Mouse (Mus musculus) liver, embryonic 13.5 days (tissue): Measurements from ENCODE around the gene Irgq. TPM values are rescaled to one million over a fixed set of nuclear protein-coding genes. Genes with fewer than 3 reads are reported as not detected.
"Not testable (repeated sequence)": the region's sequence is repeated elsewhere in the genome, so short reads cannot be mapped to it uniquely, and the experiment has no call there.

Source experiments
- ATAC-seq: fragments of 200-750 bp; cut with Nextera tagmentation; 2 replicates; pipeline ENCODE4 v1.8.0; 2017; ENCODE audit warnings: low read depth, mild to moderate bottlenecking, moderate number of reproducible peaks, moderate library complexity
- DNase-seq: peaks from one replicate; pipeline ENCODE4 v3.0.0; 2022
- H3K27ac ChIP-seq: fragments of 300-500 bp; sonication (generic); 2 replicates; pipeline ENCODE4 v1.5.1; 2015; ENCODE audit warnings: moderate library complexity, mild to moderate bottlenecking, inconsistent platforms
- H3K27me3 ChIP-seq: fragments of 300-500 bp; sonication (generic); 2 replicates; pipeline ENCODE4 v1.6.1; 2015; ENCODE audit warnings: mild to moderate bottlenecking, inconsistent platforms
- H3K36me3 ChIP-seq: fragments of 300-500 bp; sonication (generic); 2 replicates; pipeline ENCODE4 v1.6.1; 2015; ENCODE audit warnings: mild to moderate bottlenecking, inconsistent platforms
- H3K4me1 ChIP-seq: fragments of 300-500 bp; sonication (generic); replicated peaks from 2 replicates; pipeline ENCODE4 v1.6.1; 2015; ENCODE audit warnings: inconsistent platforms
- H3K4me2 ChIP-seq: fragments of 300-500 bp; sonication (generic); 2 replicates; pipeline ENCODE4 v1.6.1; 2015; ENCODE audit warnings: inconsistent platforms, mild to moderate bottlenecking, moderate library complexity
- H3K4me3 ChIP-seq: fragments of 300-500 bp; sonication (generic); replicated peaks from 2 replicates; pipeline ENCODE4 v1.5.1; 2015; ENCODE audit warnings: mild to moderate bottlenecking, inconsistent platforms
- H3K9ac ChIP-seq: fragments of 300-500 bp; sonication (generic); 2 replicates; pipeline ENCODE4 v1.6.1; 2015; ENCODE audit warnings: mild to moderate bottlenecking, inconsistent platforms
- H3K9me3 ChIP-seq: fragments of 300-500 bp; sonication (generic); replicated peaks from 2 replicates; pipeline ENCODE4 v1.6.1; 2016; ENCODE audit warnings: inconsistent platforms
- WGBS: fragments of 180-500 bp; shearing (Covaris S2); methylation state at CpG from one replicate; pipeline ENCODE4 v1.1.7; 2015; ENCODE audit not compliant: insufficient replicate concordance; 5-methylcytosine and 5-hydroxymethylcytosine counted together
- polyA plus RNA-seq: library from polyadenylated mRNA; unstranded; fragments of >200 nt; fragmentation: Nextera tagmentation; extraction: Ambion mirVana; gene quantifications from 2 replicates; pipeline ENCODE4 v1.2.1, GENCODE M21; 2015

Irgq gene
- 0.99 and 1.4 TPM in 2 replicates for polyA plus RNA-seq

GRCm38 (mm10) chr7:24530062-24530931 is at the start of gene Irgq:
Irgq (plus strand) TSS chr7:24530689.
- ATAC-seq = peak; percentile 90
- under 1% methylated on average over 44 of the region's 44 CpGs for WGBS
- Histone ChIP-seq H3K9ac (peak within 1 kb of the TSS; percentile 80), H3K27me3 (no peaks in the 10 kb centered on the region), H3K4me2 (peak within 1 kb of the TSS; percentile 95), H3K4me3 (peak within 1 kb of the TSS; percentile 68), H3K4me1 (peaks cover 32% of the 10 kb centered on the region), H3K27ac (peak within 1 kb of the TSS; percentile 76), H3K36me3 (peaks cover 20% of the 10 kb centered on the region), H3K9me3 (no peaks in the 10 kb centered on the region)
- peak; percentile 95 for DNase-seq

- Histone ChIP-seq H3K27me3 (peaks cover 72% of the 10 kb centered on the region), H3K9ac (no peak overlapping the region)
- no peak for DNase-seq
Observed at GRCm38 (mm10) chr7:24480986-24481473, 49.5 kb upstream of the Irgq start.

GRCm38 (mm10) chr7:24481474-24482207 is 48.8 kb upstream of the Irgq start, which contains the start of gene Cadm4:
Cadm4 (plus strand) TSS chr7:24482023.
- H3K9me3 ChIP-seq = 0 out of 2 replicates have a peak, but pooled peaks cover 3% of the 10 kb centered on the region
- H3K27me3 ChIP-seq = peaks cover 78% of the 10 kb centered on the region
- DNase-seq (peak; percentile 71), ATAC-seq (peak; percentile 77)
- H3K4me3 ChIP-seq = peak within 1 kb of the TSS; percentile 59
- peak within 1 kb of the TSS; percentile 43 for H3K9ac ChIP-seq
- no peaks in the 10 kb centered on the region for H3K36me3 ChIP-seq
- peak within 1 kb of the TSS; percentile 75 for H3K4me2 ChIP-seq
- WGBS = under 1% methylated on average over 64 of the region's 83 CpGs
- peaks cover 17% of the 10 kb centered on the region for H3K4me1 ChIP-seq
- no peak within 1 kb of the TSS for H3K27ac ChIP-seq

More at GRCm38 (mm10) chr7:24480986-24481473, 49.5 kb upstream of the Irgq start:
- 0 out of 2 replicates have a peak, but pooled peaks cover 3% of the 10 kb centered on the region for H3K9me3 ChIP-seq
- H3K4me3 ChIP-seq = peak overlapping the region; percentile 59
- H3K4me2 ChIP-seq = peak overlapping the region; percentile 75
- WGBS = 10% methylated on average over 14 of the region's 14 CpGs
- no peak overlapping the region for H3K27ac ChIP-seq
- peaks cover 17% of the 10 kb centered on the region for H3K4me1 ChIP-seq
- ATAC-seq = 0 out of 2 replicates have a peak, but pooled peaks have one; percentile 5
- no peaks in the 10 kb centered on the region for H3K36me3 ChIP-seq

GRCm38 (mm10) chr7:24482208-24483020 is 48.1 kb upstream of the Irgq start:
- DNase-seq (no peak), ATAC-seq (no peak)
- Histone ChIP-seq H3K9me3 (0 out of 2 replicates have a peak, but pooled peaks cover 3% of the 10 kb centered on the region), H3K9ac (peak overlapping the region; percentile 41), H3K36me3 (no peaks in the 10 kb centered on the region), H3K27ac (no peak overlapping the region), H3K4me1 (peaks cover 20% of the 10 kb centered on the region), H3K4me2 (peak overlapping the region; percentile 75), H3K4me3 (peak overlapping the region; percentile 59), H3K27me3 (peaks cover 78% of the 10 kb centered on the region)
- WGBS = 2% methylated on average over 23 of the region's 38 CpGs

GRCm38 (mm10) chr7:24483291-24483690 is 47.2 kb upstream of the Irgq start:
- H3K4me2 ChIP-seq, DNase-seq, H3K27ac ChIP-seq, H3K9ac ChIP-seq, ATAC-seq, H3K4me3 ChIP-seq, H3K9me3 ChIP-seq, H3K36me3 ChIP-seq: not testable (repeated sequence)
- Histone ChIP-seq H3K4me1 (peaks cover 20% of the 10 kb centered on the region), H3K27me3 (peaks cover 78% of the 10 kb centered on the region)
- WGBS = 32% methylated on average over 6 of the region's 6 CpGs

- ATAC-seq = no peak
- H3K4me2 ChIP-seq = no peak overlapping the region
- WGBS = 65% methylated on average over 9 of the region's 9 CpGs
- peaks cover 20% of the 10 kb centered on the region for H3K4me1 ChIP-seq
- H3K9ac ChIP-seq = no peak overlapping the region
- H3K9me3 ChIP-seq = no peaks in the 10 kb centered on the region
- no peak overlapping the region for H3K27ac ChIP-seq
- no peaks in the 10 kb centered on the region for H3K36me3 ChIP-seq
- H3K27me3 ChIP-seq = peaks cover 60% of the 10 kb centered on the region
- no peak for DNase-seq
- H3K4me3 ChIP-seq = no peak overlapping the region
Observed at GRCm38 (mm10) chr7:24485481-24485880, 45.0 kb upstream of the Irgq start.

GRCm38 (mm10) chr7:24486654-24487130 is 43.8 kb upstream of the Irgq start:
- ATAC-seq (0 out of 2 replicates have a peak, but pooled peaks have one; percentile 26), DNase-seq (no peak)
- Histone ChIP-seq H3K4me2 (no peak overlapping the region), H3K27ac (no peak overlapping the region), H3K36me3 (no peaks in the 10 kb centered on the region), H3K4me1 (peaks cover 10% of the 10 kb centered on the region), H3K9me3 (no peaks in the 10 kb centered on the region), H3K9ac (no peak overlapping the region), H3K27me3 (peaks cover 48% of the 10 kb centered on the region), H3K4me3 (no peak overlapping the region)
- WGBS = 44% methylated on average over 9 of the region's 9 CpGs

- no peak overlapping the region for H3K27ac ChIP-seq
- no peak overlapping the region for H3K4me2 ChIP-seq
- 44% methylated on average over 3 of the region's 3 CpGs for WGBS
- DNase-seq = no peak
- peaks cover 41% of the 10 kb centered on the region for H3K27me3 ChIP-seq
- no peaks in the 10 kb centered on the region for H3K9me3 ChIP-seq
- no peaks in the 10 kb centered on the region for H3K36me3 ChIP-seq
- H3K9ac ChIP-seq = no peak overlapping the region
- 0 out of 2 replicates have a peak, but pooled peaks cover 4% of the 10 kb centered on the region for H3K4me1 ChIP-seq
- H3K4me3 ChIP-seq = no peak overlapping the region
- ATAC-seq = peak; percentile 25; the same call in 1 of the 2 replicates
Observed at GRCm38 (mm10) chr7:24487403-24487802, 43.1 kb upstream of the Irgq start.

- no peak for ATAC-seq
Observed at GRCm38 (mm10) chr7:24488303-24488702, 42.2 kb upstream of the Irgq start.

GRCm38 (mm10) chr7:24499856-24500577 is 30.5 kb upstream of the Irgq start:
- no peak overlapping the region for H3K9ac ChIP-seq
- ATAC-seq (no peak), DNase-seq (no peak)
- peaks cover 22% of the 10 kb centered on the region for H3K4me1 ChIP-seq
- peak overlapping the region; percentile 30 for H3K4me2 ChIP-seq
- H3K4me3 ChIP-seq = 0 out of 2 replicates have a peak overlapping the region, but pooled peaks have one; percentile 11
- no peaks in the 10 kb centered on the region for H3K36me3 ChIP-seq
- peaks cover 74% of the 10 kb centered on the region for H3K27me3 ChIP-seq
- 13% methylated on average over 43 of the region's 43 CpGs for WGBS
- H3K27ac ChIP-seq = no peak overlapping the region
- no peaks in the 10 kb centered on the region for H3K9me3 ChIP-seq

More at GRCm38 (mm10) chr7:24488303-24488702, 42.2 kb upstream of the Irgq start:
- Histone ChIP-seq H3K4me2 (no peak overlapping the region), H3K9me3 (no peaks in the 10 kb centered on the region), H3K36me3 (no peaks in the 10 kb centered on the region), H3K9ac (no peak overlapping the region), H3K27ac (no peak overlapping the region), H3K4me3 (no peak overlapping the region), H3K4me1 (0 out of 2 replicates have a peak, but pooled peaks cover 4% of the 10 kb centered on the region), H3K27me3 (peaks cover 32% of the 10 kb centered on the region)
- no peak for DNase-seq
- WGBS = 67% methylated on average over 8 of the region's 8 CpGs
